ENCODE assay signal across 27 mouse cellular contexts in genomic region chr15:85795516-85795915, GRCm38 (mm10). TPM values are rescaled to one million over a fixed set of nuclear protein-coding genes. Genes with fewer than 3 reads are reported as not detected.
DNase-seq lines count a peak whose midpoint lies in the region; ATAC-seq and TF ChIP-seq lines count a peak whose summit lies in the region.
"Had no signal": no experiment of that assay in that cellular context is flagged by ENCODE, and none has a peak within 500 bp of the region (broad histone marks: within the 10 kb centered on the region; RNA-seq: fewer than 3 reads in every experiment).

No protein-coding gene starts in this region.

- no peak for TF ChIP-seq EP300 in lung, postnatal 0 days (IDR thresholded peaks at IDR 0.05)

- H3K9ac ChIP-seq in ES-E14 (ENCODE audit: insufficient read depth, low read depth, low read length, poor library complexity, severe bottlenecking) = no peak overlapping the region
- no peak overlapping the region for H3K9ac ChIP-seq in lung, postnatal 0 days (replicated peaks; ENCODE audit: low read depth)

- no peak overlapping the region for H3K4me2 ChIP-seq in lung, postnatal 0 days (replicated peaks; ENCODE audit: low read depth, low read length)

- no peak overlapping the region for H3K4me3 ChIP-seq in ES-E14 (ENCODE audit: insufficient read depth in 1 of 2, low read depth in 1 of 2, low read length in 2 of 2, poor library complexity in 1 of 2, severe bottlenecking in 1 of 2)
- no peak overlapping the region for H3K4me3 ChIP-seq in lung, postnatal 0 days (ENCODE audit: low read depth, low read length)
- no peak overlapping the region for H3K4me3 ChIP-seq in left cerebral cortex, adult 2 months

- in situ Hi-C loops in ES-E14 (cut with MboI; ENCODE audit: low sequenced_read_pairs in 2 of 2, unreplicated experiment in 2 of 2) = no loop called here

- no peak for TF ChIP-seq CTCF in lung, postnatal 0 days (IDR thresholded peaks at IDR 0.05)
- no peak for TF ChIP-seq CTCF in left cerebral cortex, adult 2 months (IDR thresholded peaks at IDR 0.05)

- no peak for ATAC-seq in lung, postnatal 0 days
- ATAC-seq: activated CD4-positive, CD25-positive, alpha-beta regulatory T cell, adult 4 months; CD4-positive, CD25-positive, alpha-beta regulatory T cell, adult 4 months; Patski had no signal

- H3K9me3 ChIP-seq in ES-E14 (ENCODE audit: control insufficient read depth, insufficient read depth, low read depth, low read length) = no peaks in the 10 kb centered on the region
- H3K9me3 ChIP-seq in lung, postnatal 0 days (ENCODE audit: low read length) = no peaks in the 10 kb centered on the region
- H3K9me3 ChIP-seq: G1E had no signal

- no peaks in the 10 kb centered on the region for H3K27me3 ChIP-seq in lung, postnatal 0 days (replicated peaks; ENCODE audit: insufficient read depth, low read length)
- H3K27me3 ChIP-seq: CH12.LX, Patski had no signal

- 74% methylated on average over 6 of the region's 6 CpGs for WGBS in lung, postnatal 0 days

- H3K36me3 ChIP-seq in ES-E14 (ENCODE audit: control insufficient read depth, insufficient read depth, low read length, poor library complexity, severe bottlenecking) = no peaks in the 10 kb centered on the region
- H3K36me3 ChIP-seq in lung, postnatal 0 days (ENCODE audit: insufficient read depth, low read length) = no peaks in the 10 kb centered on the region
- H3K36me3 ChIP-seq: G1E had no signal

- intact Hi-C loops in left cerebral cortex, adult 2 months (cut with DNase I) = no loop called here

- no peak overlapping the region for H3K27ac ChIP-seq in ES-E14 (ENCODE audit: insufficient read depth, low read depth, low read length, poor library complexity, severe bottlenecking)
- H3K27ac ChIP-seq in lung, postnatal 0 days (ENCODE audit: low read length) = no peak overlapping the region
- H3K27ac ChIP-seq in left cerebral cortex, adult 2 months = no peak overlapping the region

- peaks cover 0 to 2% of the 10 kb centered on the region in 2 experiments; a peak in 1 of 4 replicates for H3K4me1 ChIP-seq in ES-E14 (ENCODE audit: control insufficient read depth in 2 of 2, insufficient read depth in 2 of 2, low read length in 2 of 2, poor library complexity in 1 of 2)
- H3K4me1 ChIP-seq in lung, postnatal 0 days (ENCODE audit: insufficient read depth, low read depth, low read length) = no peaks in the 10 kb centered on the region

- DNase-seq in ES-CJ7 (ENCODE audit: low read depth, low spot score) = peak; percentile 70
- DNase-seq in ES-E14 (ENCODE audit: low read depth, low spot score) = peak; percentile 31
- peak; percentile 87 for DNase-seq in R1 (ENCODE audit: low read depth, low spot score)
- DNase-seq in ZHBTc4 (ENCODE audit: low read depth, low spot score) = peak; percentile 89
- no peak for DNase-seq in frontal cortex, postnatal 10 days (ENCODE audit: low spot score in 2 of 2)
- DNase-seq in lung, postnatal 0 days (ENCODE audit: low spot score) = no peak
- DNase-seq in left cerebral cortex, adult 2 months (ENCODE audit: extremely low spot score in 1 of 2, low spot score in 2 of 2) = no peak
- no peak for DNase-seq in embryo, embryonic 10 days (ENCODE audit: low spot score)
- DNase-seq: adrenal gland, adult 2 months; adrenal gland, adult 8-10 months; adrenal gland, postnatal 10 days; adrenal gland, postnatal 14 days; adrenal gland, postnatal 25 days; adrenal gland, postnatal 36 days; B cell, adult 2 months; cerebellum, adult 11 months; cerebellum, adult 11-12 months; cerebellum, adult 18-20 months; cerebellum, adult 2 months; cerebellum, adult 8-10 months; cerebellum, adult 9-10 months had no signal

TF ChIP-seq in ES-E14, 5 proteins besides CTCF, POLR2A, EP300 and RAD21:
- TF ChIP-seq ZC3H11A (IDR thresholded peaks at IDR 0.05; ENCODE audit: borderline replicate concordance, low read depth, low read length) = no peak
- no peak for TF ChIP-seq ZNF384 (IDR thresholded peaks at IDR 0.05; ENCODE audit: low read depth, low read length)
- no peak for TF ChIP-seq MAFK (IDR thresholded peaks at IDR 0.05; ENCODE audit: insufficient read depth, low read depth, low read length)
- TF ChIP-seq CHD2 (IDR thresholded peaks at IDR 0.05; ENCODE audit: low read depth, low read length) = no peak
- no peak for TF ChIP-seq HCFC1 (IDR thresholded peaks at IDR 0.05; ENCODE audit: borderline replicate concordance, insufficient read depth, low read length)
TF ChIP-seq in ES-E14: peak in this region for 0.

RNA-seq across cellular contexts. Expression of gene Cdpf1, which starts 16.0 kb away (rescaled TPM):
- 12.9 and 22.6 TPM in 2 replicates for total RNA-seq in ES-E14 (2012; rRNA removed)
- polyA plus RNA-seq in lung, postnatal 0 days (2015; fragmentation: Nextera tagmentation; extraction: Ambion mirVana) = 46.8 and 48.3 TPM in 2 replicates
- total RNA-seq in left cerebral cortex, adult 2 months (2021) = 10 to 100 TPM; 21.1 to 21.3 TPM

RNA-seq across cellular contexts. Expression of gene Pkdrej, which starts 26.0 kb away (rescaled TPM):
- total RNA-seq in ES-E14 (2012; rRNA removed) = 0.09 and 0.11 TPM in 2 replicates
- polyA plus RNA-seq in lung, postnatal 0 days (2015; fragmentation: Nextera tagmentation; extraction: Ambion mirVana) = 0.04 and 0.08 TPM in 2 replicates
- total RNA-seq in left cerebral cortex, adult 2 months (2021) = 1 to 10 TPM in 1 of 2 experiments, under 1 TPM in 1; 0.82 to 1.2 TPM
- total RNA-seq: CH12.LX had no signal
- polyA plus RNA-seq: activated CD4-positive, CD25-positive, alpha-beta regulatory T cell, adult 4 months; C2C12; CD4-positive, CD25-positive, alpha-beta regulatory T cell, adult 4 months; G1E had no signal

RNA-seq across cellular contexts. Expression of gene Ttc38, which starts 36.6 kb away (rescaled TPM):
- 3.0 and 3.3 TPM in 2 replicates for total RNA-seq in ES-E14 (2012; rRNA removed)
- 8.7 and 9.1 TPM in 2 replicates for polyA plus RNA-seq in lung, postnatal 0 days (2015; fragmentation: Nextera tagmentation; extraction: Ambion mirVana)
- 1 to 10 TPM; 5.0 to 5.2 TPM for total RNA-seq in left cerebral cortex, adult 2 months (2021)

Comparison
In these comparisons a context has a peak if more than half of its experiments do, and no peak if none do; other contexts are left out.
1. DNase-seq: peak in ES-CJ7 (single experiment), ES-E14 (single experiment), R1 (single experiment) and ZHBTc4 (single experiment); none in frontal cortex, postnatal 10 days (0 of 2), lung, postnatal 0 days (single experiment), left cerebral cortex, adult 2 months (0 of 2) and embryo, embryonic 10 days (single experiment).